Mouse (Mus musculus) Muller cell, postnatal 12 days (primary cell): ENCODE data around the gene Ccdc177.
A peak's percentile ranks its signal among the peaks of the same experiment; 100 is the strongest.

Experiments
- DNase-seq: peaks from one replicate; pipeline ENCODE4 v3.0.0-alpha.2; 2015; ENCODE audit errors: inconsistent ontology term

The Ccdc177 gene

GRCm38 (mm10) chr12:80785005-80785404, 24.5 kb upstream of the Ccdc177 start:
- DNase-seq, result no peak

GRCm38 (mm10) chr12:80783889-80784288, 23.4 kb upstream of the Ccdc177 start:
- DNase-seq, result no peak

GRCm38 (mm10) chr12:80782892-80783291, 22.4 kb upstream of the Ccdc177 start:
- DNase-seq, result no peak

GRCm38 (mm10) chr12:80782190-80782589, 21.7 kb upstream of the Ccdc177 start:
- peak; percentile 51 for DNase-seq

GRCm38 (mm10) chr12:80779760-80780159, 19.3 kb upstream of the Ccdc177 start:
- no peak for DNase-seq

- no peak for DNase-seq
These were observed 17.9 kb upstream of the Ccdc177 start for GRCm38 (mm10) chr12:80778188-80778936.

- DNase-seq, result no peak
These were observed 15.7 kb upstream of the Ccdc177 start for GRCm38 (mm10) chr12:80776046-80776634.

- DNase-seq, result no peak
These were observed 14.3 kb upstream of the Ccdc177 start for GRCm38 (mm10) chr12:80774786-80775185.

GRCm38 (mm10) chr12:80769697-80770096, 9.2 kb upstream of the Ccdc177 start:
- DNase-seq, result peak; percentile 87

GRCm38 (mm10) chr12:80764116-80764515, 3.6 kb upstream of the Ccdc177 start:
- DNase-seq, result no peak

- DNase-seq, result no peak
These were observed 2.5 kb upstream of the Ccdc177 start for GRCm38 (mm10) chr12:80762982-80763381.

GRCm38 (mm10) chr12:80759713-80760395, 633 bp downstream of the Ccdc177 start:
- DNase-seq, result no peak

- DNase-seq, result no peak
These were observed 1.1 kb downstream of the Ccdc177 start for GRCm38 (mm10) chr12:80759387-80759712.

- DNase-seq, result no peak
These were observed 1.7 kb downstream of the Ccdc177 start for GRCm38 (mm10) chr12:80758559-80759386.

GRCm38 (mm10) chr12:80757751-80758558, 2.5 kb downstream of the Ccdc177 start:
- DNase-seq, result peak; percentile 43

- DNase-seq, result peak; percentile 48
These were observed 8.9 kb downstream of the Ccdc177 start for GRCm38 (mm10) chr12:80751556-80751955.

GRCm38 (mm10) chr12:80746031-80746813, 14.3 kb downstream of the Ccdc177 start:
- peak; percentile 57 for DNase-seq

GRCm38 (mm10) chr12:80744614-80745013, 15.9 kb downstream of the Ccdc177 start:
- no peak for DNase-seq

GRCm38 (mm10) chr12:80739482-80739881, 21.0 kb downstream of the Ccdc177 start:
- DNase-seq, result no peak

GRCm38 (mm10) chr12:80737283-80737600, 23.2 kb downstream of the Ccdc177 start:
- no peak for DNase-seq
